Mouse (Mus musculus) lung, adult 2 months (tissue): ENCODE data around the gene Napa. TPM values are rescaled to one million over a fixed set of nuclear protein-coding genes. Genes with fewer than 3 reads are reported as not detected.

ENCODE experiments used
- DNase-seq: peaks from one replicate; pipeline ENCODE4 v3.0.0; 2022
- H3K4me1 ChIP-seq: fragments of 200-500 bp; 2 replicates; pipeline ENCODE4 v1.6.1; 2011; ENCODE audit warnings: low read length; ENCODE audit not compliant: control insufficient read depth, insufficient read depth
- H3K4me3 ChIP-seq: fragments of 200-500 bp; replicated peaks from 2 replicates; pipeline ENCODE3; 2011; ENCODE audit warnings: low read depth, mild to moderate bottlenecking, control low read depth, low read length; ENCODE audit errors: extremely low read depth
- CTCF ChIP-seq: fragments of 200-500 bp; IDR thresholded peaks from 2 replicates; pipeline ENCODE4 v1.5.1; 2011; ENCODE audit warnings: mild to moderate bottlenecking, low read length, control low read depth; ENCODE audit not compliant: insufficient read depth
- POLR2A ChIP-seq: fragments of 200-500 bp; IDR thresholded peaks from 2 replicates; pipeline ENCODE4 v1.6.1; 2011; ENCODE audit warnings: low read depth, mild to moderate bottlenecking, control low read depth, low read length, borderline replicate concordance; ENCODE audit errors: extremely low read depth
- WGBS: fragments of 180-500 bp; shearing (Covaris S2); methylation state at CpG from one replicate; pipeline ENCODE4 v1.1.7; 2018; 5-methylcytosine and 5-hydroxymethylcytosine counted together
- polyA plus RNA-seq: library from polyadenylated mRNA; depleted of rRNA; stranded (reverse); fragments of >200 nt; gene quantifications from 2 replicates; pipeline ENCODE4 v1.2.3, GENCODE M21; 2012

Gene Napa
- polyA plus RNA-seq, 1 experiment: 157 TPM

GRCm38 (mm10) chr7:16087587-16087986 is 10.7 kb upstream of the Napa start:
- Histone ChIP-seq H3K4me1 (no peaks in the 10 kb centered on the region), H3K4me3 (no peak overlapping the region)
- TF ChIP-seq CTCF: no peak
- no peak for TF ChIP-seq POLR2A
- 71% methylated on average over 2 of the region's 2 CpGs for WGBS
- DNase-seq: no peak

- 55% methylated on average over 3 of the region's 3 CpGs for WGBS
- TF ChIP-seq POLR2A (no peak), CTCF (no peak)
- no peak for DNase-seq
- Histone ChIP-seq H3K4me1 (peaks cover 4% of the 10 kb centered on the region; the same call in 1 of the 2 replicates), H3K4me3 (no peak overlapping the region)
Measured at GRCm38 (mm10) chr7:16094592-16094991, 3.7 kb upstream of the Napa start.

- Histone ChIP-seq H3K4me1 (peaks cover 11% of the 10 kb centered on the region; the same call in 1 of the 2 replicates), H3K4me3 (no peak overlapping the region)
- 70% methylated on average over 4 of the region's 4 CpGs for WGBS
- TF ChIP-seq POLR2A (no peak), CTCF (no peak)
- DNase-seq: no peak
Measured at GRCm38 (mm10) chr7:16099901-16100300, 1.6 kb downstream of the Napa start.

GRCm38 (mm10) chr7:16101081-16101480 is 2.8 kb downstream of the Napa start:
- peaks cover 11% of the 10 kb centered on the region; the same call in 1 of the 2 replicates for H3K4me1 ChIP-seq
- TF ChIP-seq CTCF (no peak), POLR2A (no peak)
- H3K4me3 ChIP-seq: no peak overlapping the region
- WGBS: 73% methylated on average over 7 of the region's 7 CpGs
- no peak for DNase-seq

DNA sequence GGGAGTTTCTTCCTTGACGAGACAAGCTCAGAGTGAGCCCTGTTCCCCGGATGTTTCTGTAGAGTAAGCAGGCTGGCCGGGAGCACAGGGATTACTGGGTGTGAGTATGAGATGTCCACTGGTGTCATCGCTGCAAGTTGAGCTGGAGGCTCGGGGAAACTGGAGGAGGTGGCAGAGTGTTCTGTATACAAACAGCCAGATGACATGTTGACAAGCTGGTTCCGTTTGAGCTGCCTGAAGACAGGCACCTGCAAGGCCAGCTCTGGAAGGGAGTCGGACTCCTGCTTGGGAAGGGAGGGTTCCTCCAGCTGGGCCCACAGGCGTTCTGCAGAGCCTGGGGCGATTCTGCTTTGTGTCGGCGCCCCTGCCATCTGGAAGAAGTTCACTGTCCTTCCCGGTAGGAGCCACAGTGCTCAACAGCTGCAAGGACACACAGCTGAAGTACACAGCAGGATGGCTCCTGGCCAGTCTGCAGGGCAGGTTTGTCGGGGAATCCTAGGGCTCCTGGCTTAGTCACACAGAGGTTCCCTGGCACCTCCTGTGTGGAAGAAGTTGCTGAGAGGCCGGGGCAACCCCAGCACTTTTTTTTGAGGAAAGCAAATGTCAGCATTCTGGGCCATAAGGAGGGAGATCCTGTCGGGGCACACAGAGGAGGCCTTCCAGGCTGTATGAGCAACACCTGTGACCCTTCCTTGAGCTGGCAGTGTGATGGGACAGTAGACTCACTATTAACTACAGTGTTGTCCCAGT is 3.6 kb downstream of the Napa start:
- no peak for TF ChIP-seq CTCF
- no peak for TF ChIP-seq POLR2A
- DNase-seq: no peak
- WGBS: 47% methylated on average over 15 of the region's 15 CpGs
- H3K4me3 ChIP-seq: no peak overlapping the region
- peaks cover 11% of the 10 kb centered on the region; the same call in 1 of the 2 replicates for H3K4me1 ChIP-seq

- TF ChIP-seq POLR2A (no peak), CTCF (no peak)
- Histone ChIP-seq H3K4me1 (peaks cover 11% of the 10 kb centered on the region; the same call in 1 of the 2 replicates), H3K4me3 (no peak overlapping the region)
- WGBS: 81% methylated on average over 5 of the region's 5 CpGs
- no peak for DNase-seq
Measured at GRCm38 (mm10) chr7:16102686-16103226, 4.5 kb downstream of the Napa start.

DNA sequence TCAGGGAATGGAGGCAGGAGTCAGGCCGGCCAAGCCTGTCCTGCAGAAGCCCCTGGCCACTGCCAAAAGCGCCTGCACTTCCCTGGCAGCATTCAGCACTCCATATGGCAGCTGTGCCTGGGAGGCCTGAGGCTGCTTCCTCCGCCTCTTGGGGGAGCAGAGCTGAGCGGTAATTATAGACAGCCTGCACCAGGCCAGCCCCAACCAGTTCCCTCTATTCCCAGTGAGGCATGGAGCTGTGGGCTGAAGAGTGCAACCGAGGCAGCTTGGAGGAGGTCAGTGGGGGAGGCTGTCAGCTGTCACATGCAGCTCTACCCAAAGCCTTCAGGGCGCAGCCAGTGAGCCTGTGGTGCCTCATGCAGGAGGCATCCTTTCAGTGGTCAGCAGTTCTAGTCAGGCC is 5.5 kb downstream of the Napa start:
- DNase-seq: no peak
- WGBS: 71% methylated on average over 6 of the region's 6 CpGs

DNA sequence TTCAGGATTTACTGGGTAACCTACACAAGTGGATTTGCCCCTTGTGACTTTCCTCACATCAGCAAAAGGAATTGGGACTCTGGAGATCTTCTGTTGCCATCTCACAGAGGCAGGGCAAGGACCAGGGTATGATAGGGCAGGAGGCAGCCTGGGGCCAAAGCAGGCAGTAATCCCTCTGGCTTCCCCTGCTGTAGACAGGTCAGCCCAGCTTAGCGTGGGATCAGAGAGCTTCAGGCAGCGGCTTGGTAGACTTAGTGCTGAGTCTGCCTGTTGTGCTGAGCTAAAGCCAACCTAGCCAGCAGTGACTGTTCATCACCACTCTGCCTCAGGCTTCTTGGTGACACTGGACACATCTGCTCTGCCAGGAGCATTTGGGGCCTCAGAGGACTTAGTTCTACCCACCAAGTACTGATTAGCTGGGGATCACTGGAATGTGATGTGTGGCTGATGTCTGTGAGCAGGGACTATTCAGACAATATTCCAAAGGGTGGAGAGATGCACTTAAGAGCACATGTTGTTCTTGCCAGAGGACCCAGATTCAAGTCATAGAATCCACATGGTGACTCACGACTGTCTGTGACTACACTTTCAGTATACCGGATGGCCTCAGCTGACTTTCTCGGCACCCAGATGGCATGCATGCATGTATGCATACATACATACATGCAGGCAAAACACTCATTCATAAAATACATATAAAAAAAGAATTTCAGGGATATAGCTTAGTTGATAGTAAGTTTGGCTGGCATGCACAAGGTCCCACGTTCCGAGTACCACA is 6.5 kb downstream of the Napa start:
- no peak for DNase-seq
- H3K4me3 ChIP-seq: no peak overlapping the region
- peaks cover 7% of the 10 kb centered on the region; the same call in 1 of the 2 replicates for H3K4me1 ChIP-seq
- TF ChIP-seq POLR2A: no peak
- TF ChIP-seq CTCF: no peak
- WGBS: 86% methylated on average over 7 of the region's 7 CpGs

More for the DNA sequence above, 5.5 kb downstream of the Napa start:
- Histone ChIP-seq H3K4me1 (peaks cover 11% of the 10 kb centered on the region; the same call in 1 of the 2 replicates), H3K4me3 (no peak overlapping the region)
- TF ChIP-seq POLR2A: no peak
- TF ChIP-seq CTCF: no peak

DNA sequence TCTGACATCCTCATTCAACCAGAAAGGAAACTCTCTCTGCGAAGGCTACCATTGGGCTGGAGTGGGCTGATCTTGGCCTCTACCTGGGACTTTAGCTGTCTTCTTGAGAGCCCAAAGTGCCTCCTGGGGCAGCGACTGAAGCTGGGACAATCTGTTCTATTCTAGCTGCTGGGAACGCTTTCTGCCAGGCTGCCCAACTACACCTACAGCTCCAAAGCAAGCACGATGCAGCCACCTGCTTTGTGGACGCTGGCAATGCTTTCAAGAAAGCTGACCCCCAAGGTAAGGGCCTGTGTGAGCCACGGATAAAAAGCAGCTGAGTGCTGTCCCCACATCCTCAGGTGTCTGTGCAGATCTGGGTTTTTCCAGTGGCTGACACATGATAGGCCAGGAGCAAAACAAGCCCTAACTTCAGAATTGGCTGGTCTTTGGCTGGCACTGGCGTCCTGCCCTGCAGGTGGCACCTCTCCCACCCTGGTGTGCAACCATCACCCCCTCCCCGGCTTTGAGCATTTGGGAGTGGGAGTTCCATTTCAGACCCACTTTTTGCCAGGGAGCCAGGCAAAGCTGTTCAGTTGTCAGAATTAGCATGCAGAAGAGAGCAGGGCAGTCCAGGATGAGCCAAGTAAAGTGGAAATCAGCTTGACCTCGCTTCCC is 10.8 kb downstream of the Napa start:
- DNase-seq: no peak
- Histone ChIP-seq H3K4me1 (no peaks in the 10 kb centered on the region), H3K4me3 (no peak overlapping the region)
- 93% methylated on average over 9 of the region's 9 CpGs for WGBS
- TF ChIP-seq CTCF: no peak
- TF ChIP-seq POLR2A: no peak
